Mouse (Mus musculus) Muller cell, postnatal 12 days (primary cell): ENCODE measurements at regions not wholly inside any gene's neighbourhood (a gene's known extent, or its start where the extent isn't known, plus 50 kb on each side); places are given as distances from the start of the nearest gene placed in this dataset.

Experiments
- DNase-seq: peaks from one replicate; pipeline ENCODE4 v3.0.0-alpha.2; 2015; ENCODE audit errors: inconsistent ontology term

GRCm38 (mm10) chr1:72002471-72003116, 209.5 kb downstream of the Mreg start:
- peak; percentile 52 for DNase-seq

- DNase-seq = no peak
These were observed 211.4 kb downstream of the Mreg start for GRCm38 (mm10) chr1:72000741-72001140.

GRCm38 (mm10) chr1:71996828-71997227, 215.3 kb downstream of the Mreg start:
- DNase-seq = no peak

- DNase-seq = no peak
These were observed 215.9 kb downstream of the Mreg start for GRCm38 (mm10) chr1:71996234-71996619.

- DNase-seq = no peak
These were observed 216.4 kb downstream of the Mreg start for GRCm38 (mm10) chr1:71995573-71996233.

GRCm38 (mm10) chr1:71990936-71991335, 221.2 kb downstream of the Mreg start:
- no peak for DNase-seq

GRCm38 (mm10) chr1:71988086-71988485, 224.0 kb downstream of the Mreg start:
- DNase-seq = no peak

- no peak for DNase-seq
These were observed 226.1 kb downstream of the Mreg start for GRCm38 (mm10) chr1:71986047-71986446.

GRCm38 (mm10) chr1:71983786-71984185, 228.3 kb downstream of the Mreg start:
- DNase-seq = no peak

GRCm38 (mm10) chr1:71982423-71983262, 229.5 kb downstream of the Mreg start:
- DNase-seq = no peak

- no peak for DNase-seq
These were observed 231.5 kb downstream of the Mreg start for GRCm38 (mm10) chr1:71980624-71981023.

- no peak for DNase-seq
These were observed 232.8 kb downstream of the Mreg start for GRCm38 (mm10) chr1:71979261-71979660.

- no peak for DNase-seq
These were observed 234.7 kb downstream of the Mreg start for GRCm38 (mm10) chr1:71977361-71977760.

GRCm38 (mm10) chr1:71974715-71975114, 237.4 kb downstream of the Mreg start:
- DNase-seq = no peak

- DNase-seq = peak; percentile 63
These were observed 240.2 kb downstream of the Mreg start for GRCm38 (mm10) chr1:71971943-71972342.

GRCm38 (mm10) chr1:71970771-71971170, 241.3 kb downstream of the Mreg start:
- DNase-seq = no peak

- no peak for DNase-seq
These were observed 244.5 kb downstream of the Mreg start for GRCm38 (mm10) chr1:71967574-71968104.

- DNase-seq = no peak
These were observed 247.5 kb downstream of the Mreg start for GRCm38 (mm10) chr1:71964450-71965126.

GRCm38 (mm10) chr1:71956940-71957339, 255.2 kb downstream of the Mreg start:
- DNase-seq = no peak

GRCm38 (mm10) chr1:71955331-71955730, 256.8 kb downstream of the Mreg start:
- DNase-seq = no peak

- DNase-seq = no peak
These were observed 258.8 kb downstream of the Mreg start for GRCm38 (mm10) chr1:71953292-71953691.

- DNase-seq = no peak
These were observed 262.6 kb downstream of the Mreg start for GRCm38 (mm10) chr1:71949549-71949948.
